Mouse (Mus musculus) midbrain, postnatal 0 days (tissue): ENCODE measurements around the gene Sirt2. TPM values are rescaled to one million over a fixed set of nuclear protein-coding genes. Genes with fewer than 3 reads are reported as not detected.

Experiments used
- ATAC-seq: fragments of 200-750 bp; cut with Nextera tagmentation; 2 replicates; pipeline ENCODE4 v1.8.0; 2017; ENCODE audit warnings: moderate number of reproducible peaks, mild to moderate bottlenecking, moderate TSS enrichment, moderate library complexity; ENCODE audit not compliant: low FRiP score
- DNase-seq: peaks from one replicate; pipeline ENCODE4 v3.0.0-alpha.2; 2015; ENCODE audit warnings: low spot score
- H3K27ac ChIP-seq: fragments of 300-500 bp; sonication (generic); 2 replicates; pipeline ENCODE4 v1.5.1; 2014; ENCODE audit warnings: low read depth, mild to moderate bottlenecking, low read length, mixed read lengths
- H3K27me3 ChIP-seq: fragments of 300-500 bp; sonication (generic); 2 replicates; pipeline ENCODE4 v1.6.1; 2014; ENCODE audit warnings: low read length, control low read depth, mixed read lengths; ENCODE audit not compliant: insufficient read depth
- H3K36me3 ChIP-seq: fragments of 300-500 bp; sonication (generic); 2 replicates; pipeline ENCODE4 v1.6.1; 2014; ENCODE audit warnings: low read length, control low read depth, mixed read lengths; ENCODE audit not compliant: insufficient read depth
- H3K4me1 ChIP-seq: fragments of 300-500 bp; sonication (generic); 2 replicates; pipeline ENCODE4 v1.6.1; 2014; ENCODE audit warnings: mild to moderate bottlenecking, control low read depth, antibody characterized with exemption, low read length, mixed read lengths; ENCODE audit not compliant: insufficient read depth
- H3K4me2 ChIP-seq: fragments of 300-500 bp; sonication (generic); 2 replicates; pipeline ENCODE4 v1.6.1; 2014; ENCODE audit warnings: low read depth, mild to moderate bottlenecking, low read length, mixed read lengths; ENCODE audit not compliant: poor library complexity, severe bottlenecking
- H3K4me3 ChIP-seq: fragments of 300-500 bp; sonication (generic); 2 replicates; pipeline ENCODE4 v1.5.1; 2014; ENCODE audit warnings: low read depth, mild to moderate bottlenecking, low read length, moderate library complexity
- H3K9ac ChIP-seq: fragments of 300-500 bp; sonication (generic); replicated peaks from 2 replicates; pipeline ENCODE4 v1.6.1; 2014; ENCODE audit warnings: mild to moderate bottlenecking, low read length, moderate library complexity, mixed read lengths; ENCODE audit not compliant: poor library complexity, severe bottlenecking
- H3K9me3 ChIP-seq: fragments of 300-500 bp; sonication (generic); 2 replicates; pipeline ENCODE4 v1.6.1; 2016; ENCODE audit warnings: low read length, control low read depth
- CTCF ChIP-seq: IDR thresholded peaks from 2 replicates; pipeline ENCODE4 v1.5.1; 2016; ENCODE audit warnings: antibody characterized with exemption, mild to moderate bottlenecking
- WGBS: fragments of 180-500 bp; shearing (Covaris S2); extraction: QIAGEN DNeasy Blood & Tissue Kit; methylation state at CpG from one replicate; pipeline ENCODE4 v1.1.7; 2014; 5-methylcytosine and 5-hydroxymethylcytosine counted together
- polyA plus RNA-seq: library from polyadenylated mRNA; unstranded; fragments of >200 nt; fragmentation: Nextera tagmentation; extraction: Ambion mirVana; gene quantifications from 2 replicates; pipeline ENCODE4 v1.2.1, GENCODE M21; 2015
- total RNA-seq: library from RNA; depleted of rRNA; stranded (reverse); fragments of >200 nt; gene quantifications from 2 replicates; pipeline ENCODE4 v1.2.3, GENCODE M21; 2014

Sirt2 gene
- total and polyA plus RNA-seq, 2 experiments from 2014 or later: 85.9 to 111 TPM

DNA sequence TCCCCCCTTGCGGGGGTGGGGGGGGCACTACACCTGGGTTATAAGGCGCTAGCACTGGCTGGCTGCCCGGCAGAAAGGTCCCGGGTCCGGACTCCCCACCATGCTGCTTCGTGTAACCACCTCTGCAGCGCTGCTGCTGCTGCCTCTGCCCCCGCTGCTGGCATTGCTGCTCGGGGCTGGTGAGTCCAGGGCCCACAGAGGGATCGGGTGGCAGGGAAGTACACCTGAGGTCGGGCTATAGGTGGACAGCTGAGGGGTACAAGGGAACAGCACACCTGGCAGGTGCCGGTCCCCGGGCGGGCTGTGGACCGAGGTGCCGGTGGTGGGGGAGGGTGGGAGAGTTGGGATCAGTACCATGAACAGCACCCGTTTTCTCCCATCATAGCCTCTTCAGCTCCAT lies 10.5 kb upstream of the Sirt2 start, which contains the start of gene Ccer2:
TSS of gene Ccer2 (plus strand) at position 96 of the 400 bp plus-strand sequence.
- peak within 1 kb of the TSS; percentile 20; the same call in 1 of the 2 replicates for H3K4me3 ChIP-seq
- 3% methylated on average over 17 of the region's 17 CpGs for WGBS
- DNase-seq: no peak
- TF ChIP-seq CTCF: no peak
- H3K27me3 ChIP-seq: 0 out of 2 replicates have a peak, but pooled peaks cover 11% of the 10 kb centered on the region
- H3K4me1 ChIP-seq: peaks cover 3% of the 10 kb centered on the region; the same call in 1 of the 2 replicates
- no peaks in the 10 kb centered on the region for H3K9me3 ChIP-seq
- H3K36me3 ChIP-seq: peaks cover 27% of the 10 kb centered on the region
- peak; percentile 41; the same call in 1 of the 2 replicates for ATAC-seq
- peak within 1 kb of the TSS; percentile 42 for H3K4me2 ChIP-seq
- peak within 1 kb of the TSS; percentile 40; the same call in 1 of the 2 replicates for H3K9ac ChIP-seq
- no peak within 1 kb of the TSS for H3K27ac ChIP-seq

DNA sequence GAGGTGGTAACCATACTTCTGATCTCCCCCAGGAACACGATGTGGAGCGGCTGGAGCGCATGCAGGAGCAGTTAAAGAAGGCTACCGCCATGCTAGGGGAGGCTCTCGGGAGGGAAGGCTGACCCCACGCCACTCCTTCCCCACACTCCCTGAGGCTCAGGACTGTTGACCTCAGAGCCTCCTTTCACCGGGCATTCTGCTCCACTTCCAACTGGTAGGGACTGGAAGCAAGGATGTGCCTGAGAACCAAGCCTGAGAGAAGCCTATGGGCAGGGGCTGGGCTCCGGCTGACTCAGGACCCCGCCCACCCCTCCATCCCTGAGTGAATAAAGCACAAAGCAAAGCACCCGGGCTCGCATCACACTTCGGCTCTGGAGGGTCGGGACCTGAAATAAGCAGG lies 7.9 kb upstream of the Sirt2 start:
- WGBS: 84% methylated on average over 13 of the region's 13 CpGs
- H3K27me3 ChIP-seq: 0 out of 2 replicates have a peak, but pooled peaks cover 11% of the 10 kb centered on the region
- ATAC-seq: no peak

DNA sequence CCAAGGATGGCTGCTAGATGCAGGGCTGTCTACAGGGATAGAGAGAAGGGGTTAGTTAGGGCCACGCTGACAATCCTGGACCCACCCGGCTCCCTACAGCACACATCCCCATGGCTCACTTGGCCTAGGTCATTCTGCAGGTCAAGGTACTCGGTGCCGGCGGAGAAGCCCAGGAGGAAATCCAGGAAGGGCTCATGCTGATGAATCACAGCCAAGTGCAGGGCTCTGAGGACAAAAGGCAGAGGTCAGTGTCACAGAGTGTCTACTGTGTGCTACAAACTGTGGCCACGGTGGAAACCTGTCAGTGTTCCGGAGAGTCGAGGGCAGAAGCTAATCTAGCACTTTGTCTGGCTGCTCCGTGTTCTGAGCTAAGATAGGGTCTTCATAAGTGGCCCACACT lies 4.6 kb upstream of the Sirt2 start:
- Histone ChIP-seq H3K4me3 (no peak overlapping the region), H3K36me3 (peaks cover 35% of the 10 kb centered on the region), H3K4me1 (peaks cover 10% of the 10 kb centered on the region; the same call in 1 of the 2 replicates), H3K27me3 (no peaks in the 10 kb centered on the region), H3K9me3 (no peaks in the 10 kb centered on the region), H3K27ac (no peak overlapping the region), H3K4me2 (no peak overlapping the region), H3K9ac (no peak overlapping the region)
- ATAC-seq (no peak), DNase-seq (no peak)
- no peak for TF ChIP-seq CTCF
- whole genome bisulfite sequencing: 93% methylated on average over 9 of the region's 9 CpGs

More for the DNA sequence above, 7.9 kb upstream of the Sirt2 start:
- Histone ChIP-seq H3K27ac (no peak overlapping the region), H3K4me2 (no peak overlapping the region), H3K9ac (no peak overlapping the region), H3K9me3 (no peaks in the 10 kb centered on the region), H3K4me3 (no peak overlapping the region), H3K4me1 (peaks cover 3% of the 10 kb centered on the region; the same call in 1 of the 2 replicates), H3K36me3 (peaks cover 35% of the 10 kb centered on the region)
- no peak for TF ChIP-seq CTCF
- DNase-seq: no peak

DNA sequence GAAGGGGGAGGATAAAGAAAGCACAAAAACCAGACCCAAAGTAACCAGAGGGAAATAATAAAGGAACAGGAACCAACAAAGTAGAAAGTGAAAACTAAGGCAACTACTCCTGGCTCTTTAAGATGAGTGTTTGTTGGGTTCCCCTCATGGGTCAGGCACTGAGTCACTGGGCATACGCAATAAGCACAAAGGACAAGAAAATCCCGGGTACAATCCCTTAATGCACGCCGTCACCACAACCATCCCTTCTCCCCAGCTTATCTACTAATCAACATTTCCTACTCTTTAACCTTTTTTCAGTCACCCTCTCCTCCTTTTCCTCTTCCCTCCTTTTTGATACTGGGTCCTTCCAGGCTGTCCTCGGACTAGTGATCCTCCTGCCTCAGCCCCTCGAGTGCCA lies 1.3 kb upstream of the Sirt2 start:
- Histone ChIP-seq H3K9me3 (no peaks in the 10 kb centered on the region), H3K27me3 (no peaks in the 10 kb centered on the region), H3K4me3 (peak overlapping the region; percentile 72), H3K4me2 (peak overlapping the region; percentile 68), H3K4me1 (peaks cover 17% of the 10 kb centered on the region; the same call in 1 of the 2 replicates), H3K9ac (no peak overlapping the region), H3K27ac (no peak overlapping the region), H3K36me3 (peaks cover 16% of the 10 kb centered on the region)
- DNase-seq (no peak), ATAC-seq (no peak)
- 83% methylated on average over 6 of the region's 6 CpGs for WGBS
- TF ChIP-seq CTCF: no peak

- Histone ChIP-seq H3K27me3 (no peaks in the 10 kb centered on the region), H3K4me2 (peak overlapping the region; percentile 53), H3K4me1 (peaks cover 17% of the 10 kb centered on the region; the same call in 1 of the 2 replicates), H3K27ac (no peak overlapping the region), H3K9ac (peak overlapping the region; percentile 55), H3K4me3 (peak overlapping the region; percentile 72), H3K9me3 (no peaks in the 10 kb centered on the region), H3K36me3 (peaks cover 4% of the 10 kb centered on the region)
- TF ChIP-seq CTCF: no peak
- peak; percentile 12; the same call in 1 of the 2 replicates for ATAC-seq
- DNase-seq: no peak
- under 1% methylated on average over 14 of the region's 14 CpGs for WGBS
Observed at GRCm38 (mm10) chr7:28766910-28767309, 375 bp downstream of the Sirt2 start.

DNA sequence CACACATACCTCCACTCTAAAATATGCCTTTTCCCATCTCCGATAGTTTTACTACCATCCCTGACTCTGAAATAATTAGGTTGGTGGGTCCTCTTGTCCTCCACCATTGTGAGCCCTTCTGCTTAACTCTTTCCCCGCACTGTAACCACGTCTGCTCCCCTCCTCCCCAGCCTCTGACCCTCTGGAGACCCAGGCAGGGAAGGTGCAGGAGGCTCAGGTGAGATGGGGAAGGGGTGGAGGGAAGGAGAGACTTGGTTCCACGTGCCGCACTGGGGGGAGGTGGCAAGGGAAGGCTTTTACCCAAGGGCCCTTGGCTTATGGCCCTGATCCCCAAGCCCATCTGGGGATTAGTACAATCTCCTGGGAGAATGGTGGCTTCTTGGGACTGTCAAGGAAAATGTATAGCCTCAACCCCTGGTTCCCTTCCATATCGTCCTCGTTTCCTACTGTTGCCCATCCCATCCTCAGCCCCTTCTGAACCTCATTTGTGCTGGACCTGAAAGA lies 979 bp downstream of the Sirt2 start, which contains the start of gene Nfkbib:
TSS of gene Nfkbib (minus strand) at position 51 of the 504 bp plus-strand sequence.
- TF ChIP-seq CTCF: no peak
- 54% methylated on average over 7 of the region's 7 CpGs for WGBS
- no peak for ATAC-seq
- Histone ChIP-seq H3K27me3 (no peaks in the 10 kb centered on the region), H3K9ac (peak within 1 kb of the TSS; percentile 64), H3K27ac (no peak within 1 kb of the TSS), H3K9me3 (no peaks in the 10 kb centered on the region), H3K4me1 (peaks cover 17% of the 10 kb centered on the region; the same call in 1 of the 2 replicates), H3K4me3 (peak within 1 kb of the TSS; percentile 72), H3K36me3 (0 out of 2 replicates have a peak, but pooled peaks cover 5% of the 10 kb centered on the region), H3K4me2 (peak within 1 kb of the TSS; percentile 53)
- no peak for DNase-seq
